Mouse (Mus musculus) MEL (cell line): ENCODE results near the gene Wdr34. TPM values are rescaled to one million over a fixed set of nuclear protein-coding genes. Genes with fewer than 3 reads are reported as not detected.

Source experiments
- DNase-seq: peaks from one replicate; pipeline ENCODE4 v3.0.0; 2011; ENCODE audit warnings: low read depth, low spot score
- H3K27ac ChIP-seq: 2 replicates; pipeline ENCODE4 v1.5.1; 2012; ENCODE audit warnings: low read depth, mild to moderate bottlenecking, control low read depth, low read length, moderate library complexity; ENCODE audit not compliant: control insufficient read depth
- H3K27me3 ChIP-seq, 2 experiments: fragments of 150-350 bp in 1 of 2; sonication (generic) in 1 of 2; 2 replicates each; pipeline ENCODE4 v1.6.1; 2012; ENCODE audit warnings: low read length in 2 of 2, mild to moderate bottlenecking in 2 of 2, improper control_type of control experiment in 1 of 2, moderate library complexity in 1 of 2; ENCODE audit not compliant: insufficient read depth in 2 of 2, control insufficient read depth in 1 of 2
- H3K36me3 ChIP-seq, 2 experiments: 2 replicates each; pipeline ENCODE4 v1.6.1; 2012 to 2014; ENCODE audit warnings: low read length in 2 of 2, improper control_type of control experiment in 1 of 2, inconsistent platforms in 1 of 2, mild to moderate bottlenecking in 1 of 2; ENCODE audit not compliant: insufficient read depth in 2 of 2, control insufficient read depth in 1 of 2
- H3K4me1 ChIP-seq, 2 experiments: fragments of 150-350 bp in 1 of 2; sonication (generic) in 1 of 2; 2 replicates each; pipeline ENCODE4 v1.6.1; 2012; ENCODE audit warnings: low read length in 2 of 2, improper control_type of control experiment in 1 of 2, mild to moderate bottlenecking in 1 of 2; ENCODE audit not compliant: insufficient read depth in 2 of 2, control insufficient read depth in 1 of 2
- H3K4me3 ChIP-seq, 2 experiments: fragments of 150-350 bp in 1 of 2; sonication (generic) in 1 of 2; 2 replicates each; pipeline ENCODE4 v1.5.1; 2012; ENCODE audit warnings: low read depth in 2 of 2, low read length in 2 of 2, mild to moderate bottlenecking in 2 of 2, moderate library complexity in 2 of 2, control low read depth in 1 of 2, improper control_type of control experiment in 1 of 2; ENCODE audit not compliant: control insufficient read depth in 1 of 2, insufficient read depth in 1 of 2
- H3K79me2 ChIP-seq: 2 replicates; pipeline ENCODE4 v1.6.1; 2012; ENCODE audit warnings: mild to moderate bottlenecking, low read length, moderate library complexity; ENCODE audit not compliant: control insufficient read depth, poor library complexity, insufficient read depth
- H3K9ac ChIP-seq: 2 replicates; pipeline ENCODE4 v1.6.1; 2012; ENCODE audit warnings: low read depth, mild to moderate bottlenecking, control low read depth, low read length, moderate library complexity; ENCODE audit not compliant: control insufficient read depth, poor library complexity, severe bottlenecking
- H3K9me3 ChIP-seq: fragments of 150-350 bp; sonication (generic); replicated peaks from 2 replicates; pipeline ENCODE4 v1.6.1; 2012; ENCODE audit warnings: mild to moderate bottlenecking, low read length, improper control_type of control experiment, moderate library complexity; ENCODE audit not compliant: insufficient read depth
- CHD2 ChIP-seq: IDR thresholded peaks from 2 replicates; pipeline ENCODE4 v1.6.1; 2011; ENCODE audit warnings: low read length, improper control_type of control experiment
- ELF1 ChIP-seq: IDR thresholded peaks from 2 replicates; pipeline ENCODE4 v1.6.1; 2014; ENCODE audit warnings: low read depth, mild to moderate bottlenecking, inconsistent platforms, low read length, improper control_type of control experiment, moderate library complexity
- KAT2A ChIP-seq: conservative IDR thresholded peaks from 2 replicates; pipeline ENCODE4 v1.6.1; 2012; ENCODE audit warnings: low read depth, low read length, improper control_type of control experiment, inconsistent platforms
- MAX ChIP-seq: IDR thresholded peaks from 2 replicates; pipeline ENCODE4 v1.6.1; 2011; ENCODE audit warnings: low read length, improper control_type of control experiment
- MAZ ChIP-seq: IDR thresholded peaks from 2 replicates; pipeline ENCODE4 v1.6.1; 2012; ENCODE audit warnings: low read depth, mild to moderate bottlenecking, inconsistent platforms, low read length, improper control_type of control experiment
- MXI1 ChIP-seq: IDR thresholded peaks from 2 replicates; pipeline ENCODE4 v1.6.1; 2011; ENCODE audit warnings: mild to moderate bottlenecking, low read depth, low read length, improper control_type of control experiment
- MYB ChIP-seq: IDR thresholded peaks from 2 replicates; pipeline ENCODE4 v1.6.1; 2011; ENCODE audit warnings: mild to moderate bottlenecking, low read depth, low read length, improper control_type of control experiment
- MYC ChIP-seq: IDR thresholded peaks from 2 replicates; pipeline ENCODE4 v1.6.1; 2011; ENCODE audit warnings: low read depth, mild to moderate bottlenecking, low read length, improper control_type of control experiment, moderate library complexity
- NELFE ChIP-seq: IDR thresholded peaks from 2 replicates; pipeline ENCODE4 v1.6.1; 2011; ENCODE audit warnings: low read depth, low read length, improper control_type of control experiment
- POLR2A ChIP-seq, 2 experiments: IDR thresholded peaks; 2 replicates each; pipeline ENCODE4 v1.6.1; 2011 to 2012; ENCODE audit warnings: low read length in 2 of 2, mild to moderate bottlenecking in 2 of 2, control low read depth in 1 of 2, improper control_type of control experiment in 1 of 2, low read depth in 1 of 2, moderate library complexity in 1 of 2; ENCODE audit not compliant: control insufficient read depth in 1 of 2, insufficient read depth in 1 of 2, poor library complexity in 1 of 2
- POLR2AphosphoS5 ChIP-seq: IDR thresholded peaks from 2 replicates; pipeline ENCODE4 v1.6.1; 2012; ENCODE audit warnings: low read depth, borderline replicate concordance, mild to moderate bottlenecking, inconsistent platforms, low read length, moderate library complexity, mixed read lengths
- SMC3 ChIP-seq: IDR thresholded peaks from 2 replicates; pipeline ENCODE4 v1.6.1; 2011; ENCODE audit warnings: low read depth, low read length, improper control_type of control experiment
- TAL1 ChIP-seq: IDR thresholded peaks from 2 replicates; pipeline ENCODE4 v1.6.1; 2012; ENCODE audit warnings: mild to moderate bottlenecking, inconsistent platforms, low read length, moderate library complexity, mixed read lengths
- USF2 ChIP-seq, 2 experiments: IDR thresholded peaks; 2 replicates each; pipeline ENCODE4 v1.6.1; 2011 to 2012; ENCODE audit warnings: improper control_type of control experiment in 2 of 2, low read length in 2 of 2, borderline replicate concordance in 1 of 2, inconsistent platforms in 1 of 2, low read depth in 1 of 2, mild to moderate bottlenecking in 1 of 2; ENCODE audit not compliant: insufficient read depth in 1 of 2
- ZNF384 ChIP-seq: IDR thresholded peaks from 2 replicates; pipeline ENCODE4 v1.6.1; 2012; ENCODE audit warnings: low read depth, mild to moderate bottlenecking, inconsistent platforms, low read length, improper control_type of control experiment
- polyA plus RNA-seq, 2 experiments: library from polyadenylated mRNA; stranded (reverse) in 1 of 2; unstranded in 1 of 2; fragments of >175 nt in 1 of 2; fragments of >200 nt in 1 of 2; gene quantifications; 2 replicates each; pipeline versions ENCODE4 v1.2.1 to v1.2.4; 2012; ENCODE audit warnings: low replicate concordance in 2 of 2, low read depth in 1 of 2; ENCODE audit not compliant: insufficient read length in 2 of 2, insufficient read depth in 1 of 2, missing spikeins in 1 of 2
- total RNA-seq: library from RNA; depleted of rRNA; stranded (reverse); fragments of 300-350 nt; gene quantifications from 2 replicates; pipeline ENCODE4 v1.2.3, GENCODE M21; 2012

Gene Wdr34
- total and polyA plus RNA-seq, 3 experiments: 49.3 to 78.3 TPM; not detected in 1

DNA sequence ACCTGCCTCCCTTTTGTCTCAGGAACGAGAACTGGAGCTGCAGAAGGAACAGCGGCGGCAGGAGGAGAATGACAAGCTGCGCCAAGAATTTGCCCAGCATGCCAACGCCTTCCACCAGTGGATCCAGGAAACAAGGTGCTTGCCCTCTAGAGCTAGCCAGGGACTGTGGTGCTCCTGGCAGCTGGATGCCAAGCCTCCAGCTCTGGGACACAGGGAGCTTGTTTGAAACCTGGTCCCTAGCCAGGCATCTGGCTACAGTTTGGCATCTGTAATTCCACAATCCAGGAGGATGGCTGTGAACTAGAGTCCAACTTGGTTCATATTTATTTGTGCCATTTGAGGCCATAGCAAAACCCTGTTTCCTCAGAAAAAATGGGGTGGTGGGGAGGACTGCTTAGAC, 21.7 kb downstream of the Wdr34 start:
- no peak for TF ChIP-seq MAZ
- no peak for TF ChIP-seq POLR2AphosphoS5
- TF ChIP-seq ZNF384: no peak
- no peak for TF ChIP-seq USF2 (IDR thresholded peaks at IDR 0.05; ENCODE audit: borderline replicate concordance in 1 of 2, insufficient read depth in 1 of 2, low read depth in 1 of 2, low read length in 2 of 2)
- TF ChIP-seq, all 39 proteins: peak for 0

DNA sequence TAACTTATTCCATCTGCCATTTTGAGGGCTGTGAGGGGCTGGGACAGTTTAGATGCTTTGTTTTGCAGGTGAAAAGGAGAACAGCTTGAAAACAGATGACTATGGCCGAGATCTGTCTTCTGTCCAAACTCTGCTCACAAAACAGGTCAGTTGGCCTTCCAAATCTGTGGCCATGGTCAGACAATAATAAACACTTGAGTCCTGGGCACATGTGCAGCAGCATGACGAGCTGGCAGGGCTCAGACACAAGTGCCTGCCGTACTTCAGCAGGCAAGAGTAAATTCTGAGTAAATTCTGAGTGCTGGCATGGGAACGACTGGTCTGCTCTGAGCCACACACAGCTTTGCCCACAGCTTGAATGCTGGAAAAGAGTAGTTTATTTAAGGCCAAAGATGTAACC, 23.2 kb downstream of the Wdr34 start:
- no peaks in the 10 kb centered on the region for H3K9me3 ChIP-seq
- no peaks in the 10 kb centered on the region for H3K79me2 ChIP-seq
- H3K9ac ChIP-seq: no peak overlapping the region
- no peak overlapping the region for H3K4me3 ChIP-seq
- no peaks in the 10 kb centered on the region for H3K27me3 ChIP-seq
- TF ChIP-seq ELF1 (no peak), MYC (no peak), KAT2A (no peak), MYB (no peak), CHD2 (no peak), MXI1 (no peak), MAZ (no peak), MAX (no peak), SMC3 (no peak), POLR2A (IDR thresholded peaks at IDR 0.05; ENCODE audit: control insufficient read depth in 1 of 2, insufficient read depth in 1 of 2, low read depth in 1 of 2, low read length in 2 of 2, poor library complexity in 1 of 2) (no peak), POLR2AphosphoS5 (no peak), USF2 (IDR thresholded peaks at IDR 0.05; ENCODE audit: borderline replicate concordance in 1 of 2, insufficient read depth in 1 of 2, low read depth in 1 of 2, low read length in 2 of 2) (no peak)
- no peak for DNase-seq
- no peaks in the 10 kb centered on the region; a peak in 1 of 4 replicates for H3K36me3 ChIP-seq
- no peak overlapping the region for H3K27ac ChIP-seq
- H3K4me1 ChIP-seq: no peaks in the 10 kb centered on the region

More for the DNA sequence above, 21.7 kb downstream of the Wdr34 start:
- DNase-seq: no peak
- H3K27ac ChIP-seq: no peak overlapping the region
- no peaks in the 10 kb centered on the region for H3K27me3 ChIP-seq
- H3K4me1 ChIP-seq: no peaks in the 10 kb centered on the region
- peaks cover 0 to 2% of the 10 kb centered on the region in 2 experiments; a peak in 1 of 4 replicates for H3K36me3 ChIP-seq
- no peak overlapping the region for H3K4me3 ChIP-seq
- H3K9ac ChIP-seq: no peak overlapping the region
- H3K79me2 ChIP-seq: no peaks in the 10 kb centered on the region
- H3K9me3 ChIP-seq: no peaks in the 10 kb centered on the region

DNA sequence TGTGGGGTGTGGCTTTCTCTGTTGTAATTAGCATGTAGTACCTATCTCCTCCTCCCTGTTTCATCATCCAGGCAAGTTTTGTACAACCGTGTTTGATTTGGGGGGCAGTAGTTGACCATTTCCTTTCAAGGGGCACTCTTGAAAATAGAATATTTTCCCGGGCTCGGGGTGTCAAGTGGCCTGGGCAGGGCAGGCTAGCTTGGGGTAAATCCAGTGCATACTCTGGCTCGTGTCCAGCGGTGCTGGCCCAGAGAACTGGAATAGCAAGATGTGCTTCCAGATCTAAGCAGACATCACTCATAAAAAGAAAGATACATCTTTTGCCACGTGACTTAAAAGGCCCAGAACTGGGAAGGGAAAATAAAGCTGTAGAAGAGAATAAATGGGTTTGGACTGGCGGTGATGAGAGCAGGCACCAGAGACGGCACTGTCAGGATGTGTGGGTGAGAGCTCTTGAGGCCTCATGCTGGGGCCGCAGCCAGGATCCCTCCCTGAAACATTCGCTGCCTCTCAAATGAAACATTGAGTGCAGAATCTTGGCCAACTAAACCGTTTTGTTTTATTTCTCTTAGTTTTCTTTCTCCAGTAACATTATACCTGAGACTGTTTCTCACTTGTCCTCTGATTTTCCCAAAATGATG, 34.2 kb downstream of the Wdr34 start:
- no peak for DNase-seq
- H3K4me3 ChIP-seq: no peak overlapping the region
- TF ChIP-seq USF2 (IDR thresholded peaks at IDR 0.05; ENCODE audit: borderline replicate concordance in 1 of 2, insufficient read depth in 1 of 2, low read depth in 1 of 2, low read length in 2 of 2): no peak
- TF ChIP-seq TAL1: no peak
- no peak for TF ChIP-seq NELFE
- no peaks in the 10 kb centered on the region for H3K4me1 ChIP-seq
- H3K9me3 ChIP-seq: no peaks in the 10 kb centered on the region
- H3K36me3 ChIP-seq: no peaks in the 10 kb centered on the region; a peak in 1 of 4 replicates
- H3K79me2 ChIP-seq: no peaks in the 10 kb centered on the region
- no peaks in the 10 kb centered on the region for H3K27me3 ChIP-seq
- no peak overlapping the region for H3K27ac ChIP-seq
- no peak overlapping the region for H3K9ac ChIP-seq
